Mouse (Mus musculus) MEL (cell line): ENCODE measurements at regions not wholly inside any gene's neighbourhood (a gene's known extent, or its start where the extent isn't known, plus 50 kb on each side); places are given as distances from the start of the nearest gene placed in this dataset.

Experiments used
- DNase-seq: peaks from one replicate; pipeline ENCODE4 v3.0.0; 2011; ENCODE audit warnings: low read depth, low spot score
- H3K27ac ChIP-seq: 2 replicates; pipeline ENCODE4 v1.5.1; 2012; ENCODE audit warnings: low read depth, mild to moderate bottlenecking, control low read depth, low read length, moderate library complexity; ENCODE audit not compliant: control insufficient read depth
- H3K27me3 ChIP-seq, 2 experiments: fragments of 150-350 bp in 1 of 2; sonication (generic) in 1 of 2; 2 replicates each; pipeline ENCODE4 v1.6.1; 2012; ENCODE audit warnings: low read length in 2 of 2, mild to moderate bottlenecking in 2 of 2, improper control_type of control experiment in 1 of 2, moderate library complexity in 1 of 2; ENCODE audit not compliant: insufficient read depth in 2 of 2, control insufficient read depth in 1 of 2
- H3K36me3 ChIP-seq, 2 experiments: 2 replicates each; pipeline ENCODE4 v1.6.1; 2012 to 2014; ENCODE audit warnings: low read length in 2 of 2, improper control_type of control experiment in 1 of 2, inconsistent platforms in 1 of 2, mild to moderate bottlenecking in 1 of 2; ENCODE audit not compliant: insufficient read depth in 2 of 2, control insufficient read depth in 1 of 2
- H3K4me1 ChIP-seq, 2 experiments: fragments of 150-350 bp in 1 of 2; sonication (generic) in 1 of 2; 2 replicates each; pipeline ENCODE4 v1.6.1; 2012; ENCODE audit warnings: low read length in 2 of 2, improper control_type of control experiment in 1 of 2, mild to moderate bottlenecking in 1 of 2; ENCODE audit not compliant: insufficient read depth in 2 of 2, control insufficient read depth in 1 of 2
- H3K4me3 ChIP-seq, 2 experiments: fragments of 150-350 bp in 1 of 2; sonication (generic) in 1 of 2; 2 replicates each; pipeline ENCODE4 v1.5.1; 2012; ENCODE audit warnings: low read depth in 2 of 2, low read length in 2 of 2, mild to moderate bottlenecking in 2 of 2, moderate library complexity in 2 of 2, control low read depth in 1 of 2, improper control_type of control experiment in 1 of 2; ENCODE audit not compliant: control insufficient read depth in 1 of 2, insufficient read depth in 1 of 2
- H3K79me2 ChIP-seq: 2 replicates; pipeline ENCODE4 v1.6.1; 2012; ENCODE audit warnings: mild to moderate bottlenecking, low read length, moderate library complexity; ENCODE audit not compliant: control insufficient read depth, poor library complexity, insufficient read depth
- H3K9ac ChIP-seq: 2 replicates; pipeline ENCODE4 v1.6.1; 2012; ENCODE audit warnings: low read depth, mild to moderate bottlenecking, control low read depth, low read length, moderate library complexity; ENCODE audit not compliant: control insufficient read depth, poor library complexity, severe bottlenecking
- H3K9me3 ChIP-seq: fragments of 150-350 bp; sonication (generic); replicated peaks from 2 replicates; pipeline ENCODE4 v1.6.1; 2012; ENCODE audit warnings: mild to moderate bottlenecking, low read length, improper control_type of control experiment, moderate library complexity; ENCODE audit not compliant: insufficient read depth
- BHLHE40 ChIP-seq: IDR thresholded peaks from 2 replicates; pipeline ENCODE4 v1.6.1; 2012; ENCODE audit warnings: low read depth, mild to moderate bottlenecking, inconsistent platforms, low read length, improper control_type of control experiment, borderline replicate concordance
- CHD1 ChIP-seq: IDR thresholded peaks from 2 replicates; pipeline ENCODE4 v1.6.1; 2012; ENCODE audit warnings: low read depth, mild to moderate bottlenecking, inconsistent platforms, low read length, improper control_type of control experiment
- CHD2 ChIP-seq: IDR thresholded peaks from 2 replicates; pipeline ENCODE4 v1.6.1; 2011; ENCODE audit warnings: low read length, improper control_type of control experiment
- E2F4 ChIP-seq: IDR thresholded peaks from 2 replicates; pipeline ENCODE4 v1.6.1; 2011; ENCODE audit warnings: low read depth, low read length, improper control_type of control experiment, borderline replicate concordance
- ELF1 ChIP-seq: IDR thresholded peaks from 2 replicates; pipeline ENCODE4 v1.6.1; 2014; ENCODE audit warnings: low read depth, mild to moderate bottlenecking, inconsistent platforms, low read length, improper control_type of control experiment, moderate library complexity
- EP300 ChIP-seq, 2 experiments: IDR thresholded peaks; 2 replicates each; pipeline ENCODE4 v1.6.1; 2011; ENCODE audit warnings: improper control_type of control experiment in 2 of 2, low read length in 2 of 2, low read depth in 1 of 2, mild to moderate bottlenecking in 1 of 2
- GABPA ChIP-seq: IDR thresholded peaks from 2 replicates; pipeline ENCODE4 v1.6.1; 2012; ENCODE audit warnings: low read depth, mild to moderate bottlenecking, inconsistent platforms, low read length, improper control_type of control experiment, moderate library complexity
- GATA1 ChIP-seq: IDR thresholded peaks from 2 replicates; pipeline ENCODE4 v1.6.1; 2011; ENCODE audit warnings: low read depth, low read length, improper control_type of control experiment
- HCFC1 ChIP-seq: IDR thresholded peaks from 2 replicates; pipeline ENCODE4 v1.6.1; 2012; ENCODE audit warnings: low read depth, mild to moderate bottlenecking, inconsistent platforms, low read length, improper control_type of control experiment, moderate library complexity
- KAT2A ChIP-seq: conservative IDR thresholded peaks from 2 replicates; pipeline ENCODE4 v1.6.1; 2012; ENCODE audit warnings: low read depth, low read length, improper control_type of control experiment, inconsistent platforms
- MAFK ChIP-seq: IDR thresholded peaks from 2 replicates; pipeline ENCODE4 v1.6.1; 2011; ENCODE audit warnings: low read depth, mild to moderate bottlenecking, low read length, improper control_type of control experiment, borderline replicate concordance
- MAZ ChIP-seq: IDR thresholded peaks from 2 replicates; pipeline ENCODE4 v1.6.1; 2012; ENCODE audit warnings: low read depth, mild to moderate bottlenecking, inconsistent platforms, low read length, improper control_type of control experiment
- MXI1 ChIP-seq: IDR thresholded peaks from 2 replicates; pipeline ENCODE4 v1.6.1; 2011; ENCODE audit warnings: mild to moderate bottlenecking, low read depth, low read length, improper control_type of control experiment
- POLR2AphosphoS5 ChIP-seq: IDR thresholded peaks from 2 replicates; pipeline ENCODE4 v1.6.1; 2012; ENCODE audit warnings: low read depth, borderline replicate concordance, mild to moderate bottlenecking, inconsistent platforms, low read length, moderate library complexity, mixed read lengths
- RAD21 ChIP-seq: IDR thresholded peaks from 2 replicates; pipeline ENCODE4 v1.6.1; 2011; ENCODE audit warnings: mild to moderate bottlenecking, low read depth, low read length, improper control_type of control experiment
- RCOR1 ChIP-seq: IDR thresholded peaks from 2 replicates; pipeline ENCODE4 v1.6.1; 2012; ENCODE audit warnings: low read depth, mild to moderate bottlenecking, inconsistent platforms, low read length, improper control_type of control experiment
- SMC3 ChIP-seq: IDR thresholded peaks from 2 replicates; pipeline ENCODE4 v1.6.1; 2011; ENCODE audit warnings: low read depth, low read length, improper control_type of control experiment
- TAL1 ChIP-seq: IDR thresholded peaks from 2 replicates; pipeline ENCODE4 v1.6.1; 2012; ENCODE audit warnings: mild to moderate bottlenecking, inconsistent platforms, low read length, moderate library complexity, mixed read lengths
- TBP ChIP-seq: IDR thresholded peaks from 2 replicates; pipeline ENCODE4 v1.8.0; 2011; ENCODE audit warnings: low read depth, low read length, improper control_type of control experiment
- TCF12 ChIP-seq: IDR thresholded peaks from 2 replicates; pipeline ENCODE4 v1.6.1; 2014; ENCODE audit warnings: low read depth, mild to moderate bottlenecking, inconsistent platforms, low read length, improper control_type of control experiment, moderate library complexity
- ZMIZ1 ChIP-seq: IDR thresholded peaks from 2 replicates; pipeline ENCODE4 v1.6.1; 2012; ENCODE audit warnings: low read depth, mild to moderate bottlenecking, inconsistent platforms, low read length, improper control_type of control experiment, moderate library complexity

DNA sequence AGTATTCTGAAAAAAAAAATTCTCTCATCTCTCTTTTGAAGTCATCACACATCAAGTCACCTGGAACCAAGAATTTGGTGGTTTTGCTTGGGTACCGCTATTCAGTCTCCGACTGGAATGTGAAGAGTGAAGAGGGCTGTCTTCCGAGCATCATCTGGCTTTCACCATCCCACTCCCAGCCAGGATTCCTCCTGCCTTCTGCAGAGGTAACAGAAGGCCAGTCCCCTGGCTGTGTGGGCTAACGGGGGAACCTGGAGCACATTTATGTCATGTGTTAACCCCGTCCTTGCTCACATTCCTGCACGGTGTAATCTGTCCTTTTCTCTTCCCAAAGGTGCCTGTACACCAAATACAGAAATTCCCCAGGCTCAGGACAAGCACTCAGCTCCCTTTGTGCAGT lies 61.6 kb upstream of the Sh3gl3 start:
- TF ChIP-seq MAZ (no peak), HCFC1 (no peak), CHD2 (no peak), RAD21 (no peak), BHLHE40 (no peak), KAT2A (no peak), EP300 (IDR thresholded peaks at IDR 0.05; ENCODE audit: low read depth in 1 of 2, low read length in 2 of 2) (no peak), MAFK (no peak), GATA1 (no peak), RCOR1 (no peak), E2F4 (no peak), SMC3 (no peak), TBP (no peak), MXI1 (no peak), ZMIZ1 (no peak), ELF1 (no peak), GABPA (no peak), TCF12 (no peak), POLR2AphosphoS5 (no peak)

GRCm38 (mm10) chr7:82115646-82116045 lies 58.0 kb upstream of the Sh3gl3 start:
- no peak for DNase-seq
- Histone ChIP-seq H3K27ac (no peak overlapping the region), H3K79me2 (no peaks in the 10 kb centered on the region), H3K4me1 (no peaks in the 10 kb centered on the region), H3K9ac (no peak overlapping the region), H3K4me3 (no peak overlapping the region), H3K27me3 (no peaks in the 10 kb centered on the region; a peak in 1 of 4 replicates), H3K36me3 (no peaks in the 10 kb centered on the region), H3K9me3 (no peaks in the 10 kb centered on the region)
- TF ChIP-seq CHD1, result no peak
- TF ChIP-seq GATA1, result no peak
- no peak for TF ChIP-seq TCF12
- no peak for TF ChIP-seq TAL1
- no peak for TF ChIP-seq GABPA
- no peak for TF ChIP-seq TBP
- TF ChIP-seq MXI1, result no peak
- TF ChIP-seq HCFC1, result no peak

More for the DNA sequence above, 61.6 kb upstream of the Sh3gl3 start:
- H3K27ac ChIP-seq, result no peak overlapping the region
- H3K36me3 ChIP-seq, result no peaks in the 10 kb centered on the region
- DNase-seq, result no peak
- no peak overlapping the region for H3K4me3 ChIP-seq
- no peaks in the 10 kb centered on the region for H3K4me1 ChIP-seq
- no peaks in the 10 kb centered on the region for H3K9me3 ChIP-seq
- no peaks in the 10 kb centered on the region; a peak in 1 of 4 replicates for H3K27me3 ChIP-seq
- no peak overlapping the region for H3K9ac ChIP-seq
- no peaks in the 10 kb centered on the region for H3K79me2 ChIP-seq
